Mouse (Mus musculus): ENCODE measurements around the gene Grb7.

DNA sequence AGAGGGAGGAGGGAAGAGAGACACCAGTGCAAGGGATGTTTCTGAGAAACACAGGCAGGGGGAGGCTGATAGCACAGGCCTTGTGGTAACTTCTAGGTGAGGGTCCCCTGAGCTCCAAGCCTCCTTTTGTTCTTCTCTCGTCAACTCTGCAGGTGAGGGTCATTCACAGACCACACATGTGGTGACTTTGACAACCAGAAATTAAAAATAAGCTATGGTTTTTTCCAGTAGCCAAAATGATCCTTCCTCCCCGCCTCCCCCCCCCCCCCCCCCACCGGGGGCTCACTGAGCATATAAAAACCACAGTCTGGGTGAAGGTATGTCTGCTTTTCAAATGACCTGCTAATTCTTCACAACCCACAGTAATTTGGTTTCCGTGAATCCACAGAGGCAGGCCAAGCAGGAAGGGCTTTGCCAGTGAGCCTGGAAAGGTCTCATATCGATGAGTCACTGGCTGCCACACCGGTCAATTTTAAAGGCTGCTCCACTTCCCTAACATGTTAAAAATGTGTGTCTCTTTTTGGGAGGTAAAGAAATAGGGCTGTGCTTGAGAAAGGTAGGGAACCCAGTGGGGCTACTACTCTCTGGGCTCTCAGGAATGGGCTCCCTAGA is 15.0 kb downstream of the Grb7 start:
- TF ChIP-seq CTCF (IDR thresholded peaks at IDR 0.05; ENCODE audit: extremely low read depth, insufficient read length, insufficient replicate concordance, low read depth, low read length) (no peak), POLR2A (IDR thresholded peaks at IDR 0.05; ENCODE audit: low read depth, low read length) (no peak)

All from small intestine, adult 2 months (tissue).